Mouse (Mus musculus) ES-Bruce4 (cell line): ENCODE measurements around the gene Tspyl1.

Experiments
- CTCF ChIP-seq: IDR thresholded peaks from one replicate; pipeline ENCODE4 v1.8.1; 2011; ENCODE audit warnings: low read depth, low read length
- POLR2A ChIP-seq: IDR thresholded peaks from one replicate; pipeline ENCODE4 v1.8.1; 2011; ENCODE audit warnings: low read length; ENCODE audit not compliant: insufficient read depth

- no peak for TF ChIP-seq CTCF
- TF ChIP-seq POLR2A, result no peak
These were observed 25.1 kb downstream of the Tspyl1 start for GRCm38 (mm10) chr10:34307070-34307469.
